Mouse (Mus musculus): ENCODE data around the gene Galr3. TPM values are rescaled to one million over a fixed set of nuclear protein-coding genes. Genes with fewer than 3 reads are reported as not detected.

Gene Galr3
- total and polyA plus RNA-seq, 2 experiments from 2014 or later: 0.20 to 0.47 TPM

DNA sequence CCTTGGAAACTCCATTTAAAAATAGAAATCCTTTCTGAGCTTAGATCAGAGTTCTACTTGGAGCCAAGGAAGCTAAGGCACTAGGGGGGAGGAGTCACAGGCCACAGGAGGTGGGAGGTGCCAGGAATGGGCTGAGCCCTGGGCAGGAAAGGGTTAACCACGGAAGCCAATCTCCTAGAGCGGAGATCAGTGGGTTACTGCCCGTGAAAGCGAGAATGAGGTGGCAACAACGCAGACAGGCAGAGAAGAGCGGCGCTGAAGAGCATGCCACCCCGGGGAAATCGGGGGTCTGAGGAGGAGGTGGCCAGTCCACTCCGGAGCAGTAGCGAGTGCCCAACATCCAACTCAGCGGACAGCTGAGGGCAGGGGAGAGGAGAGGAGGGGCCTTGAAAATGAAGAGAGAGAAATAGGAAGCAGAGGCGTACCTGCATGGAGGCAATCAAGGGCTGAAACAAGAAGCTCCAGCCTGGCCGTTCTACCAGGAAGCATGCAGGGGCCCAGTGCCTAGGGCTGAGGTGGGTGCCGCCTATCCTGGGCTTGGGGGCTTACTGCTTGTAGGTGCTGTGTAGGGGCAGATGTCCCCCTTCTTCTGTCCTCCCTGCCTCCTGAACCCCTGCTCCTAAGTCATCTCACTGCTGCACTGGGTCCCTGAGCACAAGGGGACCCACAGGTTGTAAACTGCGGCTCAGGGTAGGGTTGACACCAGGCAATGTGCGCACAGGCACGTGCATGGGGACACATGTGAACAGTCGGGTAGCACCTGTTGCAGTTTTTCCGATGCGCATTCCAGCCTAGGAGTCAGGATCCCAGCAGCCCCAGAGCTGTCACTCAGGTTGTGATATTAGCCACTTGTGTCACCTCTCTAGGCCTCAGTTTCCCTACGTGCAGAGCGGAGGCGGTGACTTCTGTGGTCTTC lies 926 bp upstream of the Galr3 start:
- ATAC-seq: 0 out of 2 replicates have a peak, but pooled peaks have one; percentile 8
- H3K36me3 ChIP-seq (ENCODE audit: insufficient read depth, low read length): no peaks in the 10 kb centered on the region
- H3K4me1 ChIP-seq (ENCODE audit: insufficient read depth, low read length): no peaks in the 10 kb centered on the region
- 24% methylated on average over 24 of the region's 24 CpGs for WGBS
- peak; percentile 58 for DNase-seq (ENCODE audit: low spot score)
- peaks cover 13% of the 10 kb centered on the region; the same call in 1 of the 2 replicates for H3K27me3 ChIP-seq (ENCODE audit: insufficient read depth, low read length)
- peak overlapping the region; percentile 23 for H3K4me3 ChIP-seq (ENCODE audit: low read length)
- no peak overlapping the region for H3K27ac ChIP-seq
- no peaks in the 10 kb centered on the region for H3K9me3 ChIP-seq (ENCODE audit: low read length)
- H3K4me2 ChIP-seq (ENCODE audit: low read depth, low read length): peak overlapping the region; percentile 49
- no peak; the same call in 1 of the 2 replicates for TF ChIP-seq CTCF (IDR thresholded peaks at IDR 0.05; ENCODE audit: low read depth)
- 0 out of 2 replicates have a peak overlapping the region, but pooled peaks have one; percentile 25 for H3K9ac ChIP-seq (replicated peaks; ENCODE audit: low read length)

DNA sequence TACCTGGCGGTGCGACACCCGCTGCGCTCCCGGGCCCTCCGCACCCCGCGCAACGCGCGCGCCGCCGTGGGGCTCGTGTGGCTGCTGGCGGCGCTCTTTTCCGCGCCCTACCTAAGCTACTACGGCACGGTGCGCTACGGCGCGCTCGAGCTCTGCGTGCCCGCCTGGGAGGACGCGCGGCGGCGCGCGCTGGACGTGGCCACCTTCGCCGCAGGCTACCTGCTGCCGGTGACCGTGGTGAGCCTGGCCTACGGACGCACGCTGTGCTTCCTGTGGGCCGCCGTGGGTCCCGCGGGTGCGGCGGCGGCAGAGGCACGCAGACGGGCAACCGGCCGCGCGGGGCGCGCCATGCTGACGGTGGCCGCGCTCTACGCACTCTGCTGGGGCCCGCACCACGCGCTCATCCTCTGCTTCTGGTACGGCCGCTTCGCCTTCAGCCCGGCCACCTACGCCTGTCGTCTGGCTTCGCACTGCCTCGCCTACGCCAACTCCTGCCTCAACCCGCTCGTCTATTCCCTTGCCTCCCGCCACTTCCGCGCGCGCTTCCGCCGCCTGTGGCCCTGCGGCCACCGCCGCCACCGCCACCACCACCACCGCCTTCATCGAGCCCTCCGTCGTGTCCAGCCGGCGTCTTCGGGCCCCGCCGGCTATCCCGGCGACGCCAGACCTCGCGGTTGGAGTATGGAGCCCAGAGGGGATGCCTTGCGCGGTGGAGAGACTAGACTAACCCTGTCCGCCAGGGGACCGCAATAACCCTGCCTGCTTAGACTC lies 1.2 kb downstream of the Galr3 start:
- Histone ChIP-seq H3K9me3 (ENCODE audit: low read length) (no peaks in the 10 kb centered on the region), H3K9ac (replicated peaks; ENCODE audit: low read length) (peak overlapping the region; percentile 63), H3K36me3 (ENCODE audit: insufficient read depth, low read length) (no peaks in the 10 kb centered on the region), H3K27ac (peak overlapping the region; percentile 54; the same call in 1 of the 2 replicates), H3K27me3 (ENCODE audit: insufficient read depth, low read length) (peaks cover 13% of the 10 kb centered on the region; the same call in 1 of the 2 replicates), H3K4me2 (ENCODE audit: low read depth, low read length) (peak overlapping the region; percentile 77), H3K4me1 (ENCODE audit: insufficient read depth, low read length) (no peaks in the 10 kb centered on the region), H3K4me3 (ENCODE audit: low read length) (peak overlapping the region; percentile 52)
- peak; percentile 71 for DNase-seq (ENCODE audit: low spot score)
- peak; percentile 30 for TF ChIP-seq CTCF (IDR thresholded peaks at IDR 0.05; ENCODE audit: low read depth)
- 1% methylated on average over 101 of the region's 105 CpGs for WGBS
- ATAC-seq: peak; percentile 65

DNA sequence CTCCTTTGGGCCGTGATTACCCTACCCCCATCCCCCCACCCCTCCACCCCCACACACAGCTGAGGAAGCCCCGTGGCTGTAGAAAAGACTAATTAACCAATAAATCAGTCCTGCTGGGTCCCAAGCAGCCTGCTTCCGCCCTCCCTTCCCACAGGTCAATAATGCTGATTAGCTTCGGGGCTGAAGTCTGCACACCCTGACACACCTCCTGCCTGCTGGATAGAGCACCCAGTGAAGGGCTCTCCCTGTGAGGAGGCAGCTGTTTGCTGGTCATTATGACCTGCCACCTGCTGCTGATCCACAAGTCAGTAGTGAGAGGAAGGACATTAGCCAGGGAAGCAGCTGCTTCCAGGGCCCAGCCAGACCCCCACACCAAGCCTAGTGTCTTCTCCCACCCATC lies 3.2 kb downstream of the Galr3 start:
- no peak for TF ChIP-seq CTCF (IDR thresholded peaks at IDR 0.05; ENCODE audit: low read depth)
- peaks cover 13% of the 10 kb centered on the region; the same call in 1 of the 2 replicates for H3K27me3 ChIP-seq (ENCODE audit: insufficient read depth, low read length)
- H3K36me3 ChIP-seq (ENCODE audit: insufficient read depth, low read length): no peaks in the 10 kb centered on the region
- ATAC-seq (no peak), DNase-seq (ENCODE audit: low spot score) (no peak)
- no peak overlapping the region for H3K27ac ChIP-seq
- H3K9ac ChIP-seq (replicated peaks; ENCODE audit: low read length): no peak overlapping the region
- no peaks in the 10 kb centered on the region for H3K9me3 ChIP-seq (ENCODE audit: low read length)
- H3K4me2 ChIP-seq (ENCODE audit: low read depth, low read length): no peak overlapping the region
- no peak overlapping the region for H3K4me3 ChIP-seq (ENCODE audit: low read length)
- WGBS: 18% methylated on average over 4 of the region's 4 CpGs
- no peaks in the 10 kb centered on the region for H3K4me1 ChIP-seq (ENCODE audit: insufficient read depth, low read length)

DNA sequence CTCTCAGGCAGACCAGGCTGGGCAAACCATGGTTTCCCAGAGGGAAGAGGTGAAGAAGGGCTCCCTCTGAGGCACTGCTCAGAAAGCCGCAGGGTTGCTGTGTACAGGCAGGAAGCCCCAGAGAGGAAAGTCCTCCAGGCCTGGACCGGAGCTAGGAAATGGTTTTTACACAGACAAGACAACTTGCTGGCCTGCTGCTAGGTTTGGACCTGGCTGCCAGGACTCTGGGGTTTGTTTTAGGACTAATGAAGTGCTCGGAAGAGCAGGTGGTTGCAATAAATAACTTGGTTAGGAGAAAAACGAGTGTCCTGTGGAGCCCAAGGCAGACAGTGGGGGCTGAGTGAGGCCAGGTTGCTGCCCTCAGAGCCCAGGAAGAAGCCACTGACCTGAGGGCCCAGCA lies 6.5 kb downstream of the Galr3 start:
- no peak for ATAC-seq
- Histone ChIP-seq H3K4me3 (ENCODE audit: low read length) (no peak overlapping the region), H3K4me1 (ENCODE audit: insufficient read depth, low read length) (no peaks in the 10 kb centered on the region), H3K4me2 (ENCODE audit: low read depth, low read length) (no peak overlapping the region), H3K9me3 (ENCODE audit: low read length) (no peaks in the 10 kb centered on the region), H3K9ac (replicated peaks; ENCODE audit: low read length) (no peak overlapping the region), H3K27me3 (ENCODE audit: insufficient read depth, low read length) (no peaks in the 10 kb centered on the region), H3K36me3 (ENCODE audit: insufficient read depth, low read length) (peaks cover 11% of the 10 kb centered on the region; the same call in 1 of the 2 replicates), H3K27ac (no peak overlapping the region)
- DNase-seq (ENCODE audit: low spot score): no peak
- WGBS: 53% methylated on average over 4 of the region's 4 CpGs
- TF ChIP-seq CTCF (IDR thresholded peaks at IDR 0.05; ENCODE audit: low read depth): no peak

DNA sequence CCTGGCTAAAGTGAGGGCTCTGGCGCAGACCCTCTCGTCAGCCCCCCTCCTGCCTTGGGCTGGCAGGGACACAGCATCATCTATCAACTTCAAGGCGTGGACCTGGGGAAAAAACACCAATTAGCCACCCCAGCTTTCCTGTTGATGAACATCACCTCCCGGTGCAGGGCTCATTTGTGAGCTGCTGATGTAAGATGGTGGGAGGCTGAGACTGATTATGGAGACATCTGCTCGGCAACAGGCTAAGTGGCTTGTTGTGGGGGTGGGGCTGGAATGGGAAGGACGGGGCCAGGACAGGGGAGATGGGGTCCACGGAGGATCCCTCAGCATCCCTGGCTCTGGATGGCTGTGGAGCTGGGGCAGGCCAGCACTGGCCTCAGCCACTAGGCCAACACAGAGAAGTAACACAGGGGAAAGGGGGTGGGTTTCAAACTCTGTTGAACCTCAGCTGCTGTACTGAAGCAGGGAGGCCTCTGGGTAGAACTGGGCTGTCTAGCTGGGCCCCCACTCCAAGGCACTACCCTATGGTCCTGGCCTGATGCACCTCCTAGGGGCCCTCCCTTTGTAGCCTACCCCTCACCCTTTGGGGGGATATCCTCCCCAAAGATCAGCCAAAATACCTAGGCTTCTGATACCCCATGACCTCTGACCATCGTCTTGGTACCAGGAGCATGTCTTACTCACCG lies 8.6 kb downstream of the Galr3 start:
- Histone ChIP-seq H3K4me3 (ENCODE audit: low read length) (no peak overlapping the region), H3K4me2 (ENCODE audit: low read depth, low read length) (no peak overlapping the region), H3K9ac (replicated peaks; ENCODE audit: low read length) (peak overlapping the region; percentile 41; the same call in 1 of the 2 replicates), H3K4me1 (ENCODE audit: insufficient read depth, low read length) (no peaks in the 10 kb centered on the region), H3K27ac (no peak overlapping the region), H3K36me3 (ENCODE audit: insufficient read depth, low read length) (peaks cover 32% of the 10 kb centered on the region), H3K27me3 (ENCODE audit: insufficient read depth, low read length) (no peaks in the 10 kb centered on the region), H3K9me3 (ENCODE audit: low read length) (no peaks in the 10 kb centered on the region)
- DNase-seq (ENCODE audit: low spot score): no peak
- no peak for TF ChIP-seq CTCF (IDR thresholded peaks at IDR 0.05; ENCODE audit: low read depth)
- peak; percentile 37; the same call in 1 of the 2 replicates for ATAC-seq
- WGBS: 51% methylated on average over 9 of the region's 9 CpGs

DNA sequence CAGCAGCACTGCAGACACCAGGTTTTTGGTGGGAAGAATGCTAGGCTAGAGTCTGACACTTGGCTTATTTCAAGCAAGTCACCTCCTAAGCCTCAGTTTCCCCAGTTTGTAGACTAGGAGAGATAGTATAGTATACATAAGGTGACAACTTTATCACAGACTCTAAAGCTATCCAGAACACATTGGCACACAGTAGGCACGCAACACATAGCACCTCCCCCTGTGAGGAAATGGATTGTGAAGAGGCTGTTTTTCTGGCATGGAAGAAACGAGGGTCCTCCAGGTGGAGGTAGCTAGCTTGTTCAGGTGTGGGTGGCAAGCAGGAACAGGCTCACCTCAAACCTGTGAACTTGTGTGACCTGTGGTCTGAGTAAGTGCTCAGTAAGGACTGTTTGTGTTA lies 9.3 kb downstream of the Galr3 start:
- Histone ChIP-seq H3K9ac (replicated peaks; ENCODE audit: low read length) (0 out of 2 replicates have a peak overlapping the region, but pooled peaks have one; percentile 41), H3K27ac (no peak overlapping the region), H3K27me3 (ENCODE audit: insufficient read depth, low read length) (no peaks in the 10 kb centered on the region), H3K36me3 (ENCODE audit: insufficient read depth, low read length) (peaks cover 39% of the 10 kb centered on the region), H3K4me3 (ENCODE audit: low read length) (no peak overlapping the region), H3K9me3 (ENCODE audit: low read length) (no peaks in the 10 kb centered on the region), H3K4me2 (ENCODE audit: low read depth, low read length) (no peak overlapping the region), H3K4me1 (ENCODE audit: insufficient read depth, low read length) (no peaks in the 10 kb centered on the region)
- no peak for TF ChIP-seq CTCF (IDR thresholded peaks at IDR 0.05; ENCODE audit: low read depth)
- ATAC-seq: no peak
- WGBS: 81% methylated on average over 2 of the region's 2 CpGs
- no peak for DNase-seq (ENCODE audit: low spot score)
